Mouse (Mus musculus): ENCODE results near the gene Tpra1. TPM values are rescaled to one million over a fixed set of nuclear protein-coding genes. Genes with fewer than 3 reads are reported as not detected.

Gene Tpra1
- total RNA-seq, 1 experiment, result 31.0 TPM

- Histone ChIP-seq H3K9me3 (ENCODE audit: control insufficient read depth, insufficient read depth, low read depth, low read length) (no peaks in the 10 kb centered on the region), H3K9ac (ENCODE audit: insufficient read depth, low read depth, low read length, poor library complexity, severe bottlenecking) (no peak overlapping the region), H3K4me1 (ENCODE audit: control insufficient read depth in 2 of 2, insufficient read depth in 2 of 2, low read length in 2 of 2, poor library complexity in 1 of 2) (peaks cover 0 to 9% of the 10 kb centered on the region in 2 experiments; a peak in 2 of 4 replicates), H3K36me3 (ENCODE audit: control insufficient read depth, insufficient read depth, low read length, poor library complexity, severe bottlenecking) (no peaks in the 10 kb centered on the region), H3K4me3 (ENCODE audit: insufficient read depth in 1 of 2, low read depth in 1 of 2, low read length in 2 of 2, poor library complexity in 1 of 2, severe bottlenecking in 1 of 2) (no peak overlapping the region), H3K27ac (ENCODE audit: insufficient read depth, low read depth, low read length, poor library complexity, severe bottlenecking) (no peak overlapping the region)
- no peak for TF ChIP-seq ZC3H11A (IDR thresholded peaks at IDR 0.05; ENCODE audit: borderline replicate concordance, low read depth, low read length)
- TF ChIP-seq CHD2 (IDR thresholded peaks at IDR 0.05; ENCODE audit: low read depth, low read length), result no peak
- no peak for TF ChIP-seq ZNF384 (IDR thresholded peaks at IDR 0.05; ENCODE audit: low read depth, low read length)
- TF ChIP-seq HCFC1 (IDR thresholded peaks at IDR 0.05; ENCODE audit: borderline replicate concordance, insufficient read depth, low read length), result no peak
- no peak for TF ChIP-seq MAFK (IDR thresholded peaks at IDR 0.05; ENCODE audit: insufficient read depth, low read depth, low read length)
- no peak for DNase-seq (ENCODE audit: low read depth, low spot score)
- in situ Hi-C loops (cut with MboI; ENCODE audit: low sequenced_read_pairs in 2 of 2, unreplicated experiment in 2 of 2), result loop anchor here (25.0 kb wide), 1 partner anchor 634 kb away; no protein-coding TSS in a partner anchor
These were observed 26.5 kb downstream of the Tpra1 start for GRCm38 (mm10) chr6:88928576-88928975.

- no peak for TF ChIP-seq HCFC1 (IDR thresholded peaks at IDR 0.05; ENCODE audit: borderline replicate concordance, insufficient read depth, low read length)
- no peak for TF ChIP-seq ZC3H11A (IDR thresholded peaks at IDR 0.05; ENCODE audit: borderline replicate concordance, low read depth, low read length)
- H3K9me3 ChIP-seq (ENCODE audit: control insufficient read depth, insufficient read depth, low read depth, low read length), result no peaks in the 10 kb centered on the region
- DNase-seq (ENCODE audit: low read depth, low spot score), result no peak
- H3K9ac ChIP-seq (ENCODE audit: insufficient read depth, low read depth, low read length, poor library complexity, severe bottlenecking), result no peak overlapping the region
- in situ Hi-C loops (cut with MboI; ENCODE audit: low sequenced_read_pairs in 2 of 2, unreplicated experiment in 2 of 2), result loop anchor here (25.0 kb wide), 1 partner anchor 633 kb away; no protein-coding TSS in a partner anchor
- no peak overlapping the region for H3K27ac ChIP-seq (ENCODE audit: insufficient read depth, low read depth, low read length, poor library complexity, severe bottlenecking)
- no peak overlapping the region for H3K4me3 ChIP-seq (ENCODE audit: insufficient read depth in 1 of 2, low read depth in 1 of 2, low read length in 2 of 2, poor library complexity in 1 of 2, severe bottlenecking in 1 of 2)
- H3K4me1 ChIP-seq (ENCODE audit: control insufficient read depth in 2 of 2, insufficient read depth in 2 of 2, low read length in 2 of 2, poor library complexity in 1 of 2), result peaks cover 0 to 7% of the 10 kb centered on the region in 2 experiments; a peak in 2 of 4 replicates
- H3K36me3 ChIP-seq (ENCODE audit: control insufficient read depth, insufficient read depth, low read length, poor library complexity, severe bottlenecking), result no peaks in the 10 kb centered on the region
These were observed 27.4 kb downstream of the Tpra1 start for GRCm38 (mm10) chr6:88929451-88929850.

- no peak overlapping the region for H3K27ac ChIP-seq (ENCODE audit: insufficient read depth, low read depth, low read length, poor library complexity, severe bottlenecking)
- H3K9ac ChIP-seq (ENCODE audit: insufficient read depth, low read depth, low read length, poor library complexity, severe bottlenecking), result no peak overlapping the region
- TF ChIP-seq ZNF384 (IDR thresholded peaks at IDR 0.05; ENCODE audit: low read depth, low read length) (no peak), HCFC1 (IDR thresholded peaks at IDR 0.05; ENCODE audit: borderline replicate concordance, insufficient read depth, low read length) (no peak), MAFK (IDR thresholded peaks at IDR 0.05; ENCODE audit: insufficient read depth, low read depth, low read length) (no peak), CHD2 (IDR thresholded peaks at IDR 0.05; ENCODE audit: low read depth, low read length) (no peak)
- no peaks in the 10 kb centered on the region for H3K9me3 ChIP-seq (ENCODE audit: control insufficient read depth, insufficient read depth, low read depth, low read length)
- no peak overlapping the region for H3K4me3 ChIP-seq (ENCODE audit: insufficient read depth in 1 of 2, low read depth in 1 of 2, low read length in 2 of 2, poor library complexity in 1 of 2, severe bottlenecking in 1 of 2)
- in situ Hi-C loops (cut with MboI; ENCODE audit: low sequenced_read_pairs in 2 of 2, unreplicated experiment in 2 of 2), result loop anchor here (25.0 kb wide), 1 partner anchor 632 kb away; no protein-coding TSS in a partner anchor
- no peaks in the 10 kb centered on the region for H3K36me3 ChIP-seq (ENCODE audit: control insufficient read depth, insufficient read depth, low read length, poor library complexity, severe bottlenecking)
- DNase-seq (ENCODE audit: low read depth, low spot score), result no peak
- peaks cover 0 to 6% of the 10 kb centered on the region in 2 experiments; a peak in 2 of 4 replicates for H3K4me1 ChIP-seq (ENCODE audit: control insufficient read depth in 2 of 2, insufficient read depth in 2 of 2, low read length in 2 of 2, poor library complexity in 1 of 2)
These were observed 28.0 kb downstream of the Tpra1 start for GRCm38 (mm10) chr6:88930049-88930448.

DNA sequence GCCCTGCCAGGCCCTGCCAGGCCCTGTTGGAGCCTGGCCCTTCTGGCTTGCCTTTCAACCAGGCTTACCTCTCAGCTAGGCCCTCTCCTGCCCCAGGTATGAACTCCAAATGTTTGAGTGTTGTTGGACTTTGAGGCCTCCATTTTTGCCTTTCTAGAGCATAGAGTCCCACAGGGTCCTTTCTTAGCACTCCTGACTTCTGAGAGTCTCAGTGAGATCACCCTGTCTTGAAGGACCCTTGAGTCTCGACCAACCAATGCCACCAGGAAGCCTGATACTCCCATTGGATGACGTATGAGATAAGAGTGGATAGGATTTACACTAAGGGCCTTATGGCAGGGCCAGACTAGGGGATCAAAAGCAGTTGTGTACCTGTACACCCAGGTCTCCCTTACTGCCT lies 29.4 kb downstream of the Tpra1 start:
- TF ChIP-seq ZC3H11A (IDR thresholded peaks at IDR 0.05; ENCODE audit: borderline replicate concordance, low read depth, low read length), result no peak
- TF ChIP-seq MAFK (IDR thresholded peaks at IDR 0.05; ENCODE audit: insufficient read depth, low read depth, low read length), result no peak
- no peak for TF ChIP-seq HCFC1 (IDR thresholded peaks at IDR 0.05; ENCODE audit: borderline replicate concordance, insufficient read depth, low read length)
- TF ChIP-seq ZNF384 (IDR thresholded peaks at IDR 0.05; ENCODE audit: low read depth, low read length), result no peak
- no peak overlapping the region for H3K27ac ChIP-seq (ENCODE audit: insufficient read depth, low read depth, low read length, poor library complexity, severe bottlenecking)

GRCm38 (mm10) chr6:88934132-88934531 lies 32.1 kb downstream of the Tpra1 start:
- Histone ChIP-seq H3K27ac (ENCODE audit: insufficient read depth, low read depth, low read length, poor library complexity, severe bottlenecking) (no peak overlapping the region), H3K9ac (ENCODE audit: insufficient read depth, low read depth, low read length, poor library complexity, severe bottlenecking) (no peak overlapping the region), H3K9me3 (ENCODE audit: control insufficient read depth, insufficient read depth, low read depth, low read length) (no peaks in the 10 kb centered on the region), H3K36me3 (ENCODE audit: control insufficient read depth, insufficient read depth, low read length, poor library complexity, severe bottlenecking) (no peaks in the 10 kb centered on the region), H3K4me3 (ENCODE audit: insufficient read depth in 1 of 2, low read depth in 1 of 2, low read length in 2 of 2, poor library complexity in 1 of 2, severe bottlenecking in 1 of 2) (no peak overlapping the region), H3K4me1 (ENCODE audit: control insufficient read depth in 2 of 2, insufficient read depth in 2 of 2, low read length in 2 of 2, poor library complexity in 1 of 2) (peaks cover 0 to 20% of the 10 kb centered on the region in 2 experiments; a peak in 2 of 4 replicates)
- in situ Hi-C loops (cut with MboI; ENCODE audit: low sequenced_read_pairs in 2 of 2, unreplicated experiment in 2 of 2), result loop anchor here (25.0 kb wide), 1 partner anchor 628 kb away; no protein-coding TSS in a partner anchor
- no peak for DNase-seq (ENCODE audit: low read depth, low spot score)
- TF ChIP-seq HCFC1 (IDR thresholded peaks at IDR 0.05; ENCODE audit: borderline replicate concordance, insufficient read depth, low read length), result no peak
- TF ChIP-seq ZNF384 (IDR thresholded peaks at IDR 0.05; ENCODE audit: low read depth, low read length), result no peak
- TF ChIP-seq ZC3H11A (IDR thresholded peaks at IDR 0.05; ENCODE audit: borderline replicate concordance, low read depth, low read length), result no peak
- TF ChIP-seq MAFK (IDR thresholded peaks at IDR 0.05; ENCODE audit: insufficient read depth, low read depth, low read length), result no peak
- no peak for TF ChIP-seq CHD2 (IDR thresholded peaks at IDR 0.05; ENCODE audit: low read depth, low read length)

More for the DNA sequence above, 29.4 kb downstream of the Tpra1 start:
- no peaks in the 10 kb centered on the region for H3K4me1 ChIP-seq (ENCODE audit: control insufficient read depth in 2 of 2, insufficient read depth in 2 of 2, low read length in 2 of 2, poor library complexity in 1 of 2)
- in situ Hi-C loops (cut with MboI; ENCODE audit: low sequenced_read_pairs in 2 of 2, unreplicated experiment in 2 of 2), result loop anchor here (25.0 kb wide), 1 partner anchor 631 kb away; no protein-coding TSS in a partner anchor
- H3K9ac ChIP-seq (ENCODE audit: insufficient read depth, low read depth, low read length, poor library complexity, severe bottlenecking), result no peak overlapping the region
- DNase-seq (ENCODE audit: low read depth, low spot score), result no peak
- no peaks in the 10 kb centered on the region for H3K9me3 ChIP-seq (ENCODE audit: control insufficient read depth, insufficient read depth, low read depth, low read length)
- no peaks in the 10 kb centered on the region for H3K36me3 ChIP-seq (ENCODE audit: control insufficient read depth, insufficient read depth, low read length, poor library complexity, severe bottlenecking)
- no peak overlapping the region for H3K4me3 ChIP-seq (ENCODE audit: insufficient read depth in 1 of 2, low read depth in 1 of 2, low read length in 2 of 2, poor library complexity in 1 of 2, severe bottlenecking in 1 of 2)

Measured in ES-E14 (cell line).